Mouse (Mus musculus) right cerebral cortex, postnatal 4 days (tissue): Measurements from ENCODE around the gene Ssh1.

Experiments
- DNase-seq: peaks from one replicate; pipeline ENCODE4 v3.0.0-alpha.2; 2022

Gene Ssh1

GRCm38 (mm10) chr5:113992339-113992831, 1.3 kb downstream of the Ssh1 start:
- DNase-seq, result peak; percentile 41

GRCm38 (mm10) chr5:113991141-113991540, 2.6 kb downstream of the Ssh1 start:
- no peak for DNase-seq

- no peak for DNase-seq
Measured at GRCm38 (mm10) chr5:113990593-113990992, 3.1 kb downstream of the Ssh1 start.

GRCm38 (mm10) chr5:113989437-113990024, 4.2 kb downstream of the Ssh1 start:
- DNase-seq, result no peak

- no peak for DNase-seq
Measured at GRCm38 (mm10) chr5:113986182-113986961, 7.3 kb downstream of the Ssh1 start.

- DNase-seq, result no peak
Measured at GRCm38 (mm10) chr5:113985737-113986136, 8.0 kb downstream of the Ssh1 start.

GRCm38 (mm10) chr5:113984025-113984740, 9.5 kb downstream of the Ssh1 start:
- DNase-seq, result no peak

GRCm38 (mm10) chr5:113983541-113983940, 10.2 kb downstream of the Ssh1 start:
- no peak for DNase-seq

GRCm38 (mm10) chr5:113981843-113982242, 11.9 kb downstream of the Ssh1 start:
- no peak for DNase-seq

- DNase-seq, result no peak
Measured at GRCm38 (mm10) chr5:113981171-113981570, 12.5 kb downstream of the Ssh1 start.

GRCm38 (mm10) chr5:113980511-113980910, 13.2 kb downstream of the Ssh1 start:
- no peak for DNase-seq

- DNase-seq, result no peak
Measured at GRCm38 (mm10) chr5:113977309-113977708, 16.4 kb downstream of the Ssh1 start.

GRCm38 (mm10) chr5:113976597-113976996, 17.1 kb downstream of the Ssh1 start:
- DNase-seq, result no peak

GRCm38 (mm10) chr5:113975538-113976215, 18.0 kb downstream of the Ssh1 start:
- DNase-seq, result no peak

- no peak for DNase-seq
Measured at GRCm38 (mm10) chr5:113974576-113974975, 19.1 kb downstream of the Ssh1 start.

- DNase-seq, result no peak
Measured at GRCm38 (mm10) chr5:113973790-113974189, 19.9 kb downstream of the Ssh1 start.

- DNase-seq, result no peak
Measured at GRCm38 (mm10) chr5:113972589-113973515, 20.8 kb downstream of the Ssh1 start.

- no peak for DNase-seq
Measured at GRCm38 (mm10) chr5:113971434-113971960, 22.2 kb downstream of the Ssh1 start.

GRCm38 (mm10) chr5:113968371-113968770, 25.3 kb downstream of the Ssh1 start:
- DNase-seq, result no peak

GRCm38 (mm10) chr5:113966452-113967150, 27.1 kb downstream of the Ssh1 start:
- no peak for DNase-seq

GRCm38 (mm10) chr5:113965659-113966185, 28.0 kb downstream of the Ssh1 start:
- no peak for DNase-seq
